Mouse (Mus musculus): ENCODE measurements around the gene Kmt5c. TPM values are rescaled to one million over a fixed set of nuclear protein-coding genes. Genes with fewer than 3 reads are reported as not detected.
A peak's percentile ranks its signal among the peaks of the same experiment; 100 is the strongest.

The Kmt5c gene
- polyA plus RNA-seq, 1 experiment from 2014 or later: 76.2 TPM

- peak overlapping the region; percentile 85 for H3K4me2 ChIP-seq (ENCODE audit: low read depth, severe bottlenecking)
- WGBS: 6% methylated on average over 4 of the region's 4 CpGs
- no peaks in the 10 kb centered on the region for H3K27me3 ChIP-seq (ENCODE audit: control insufficient read depth, insufficient read depth, low read length)
- H3K9ac ChIP-seq (ENCODE audit: low read length): peak overlapping the region; percentile 85
- H3K36me3 ChIP-seq (ENCODE audit: control insufficient read depth, insufficient read depth, low read length): peaks cover 7% of the 10 kb centered on the region
- peak overlapping the region; percentile 76 for H3K4me3 ChIP-seq (ENCODE audit: low read depth, low read length)
- no peak overlapping the region for H3K27ac ChIP-seq (replicated peaks; ENCODE audit: low read depth, low read length)
- no peak for ATAC-seq (ENCODE audit: insufficient number of reproducible peaks, low FRiP score, low TSS enrichment, low read depth)
- peak; percentile 42 for DNase-seq (ENCODE audit: low spot score)
- no peaks in the 10 kb centered on the region for H3K9me3 ChIP-seq (ENCODE audit: control insufficient read depth, low read length)
- peaks cover 6% of the 10 kb centered on the region for H3K4me1 ChIP-seq (ENCODE audit: control insufficient read depth, insufficient read depth, low read length)
These were observed 1.2 kb downstream of the Kmt5c start for GRCm38 (mm10) chr7:4741151-4741550.

DNA sequence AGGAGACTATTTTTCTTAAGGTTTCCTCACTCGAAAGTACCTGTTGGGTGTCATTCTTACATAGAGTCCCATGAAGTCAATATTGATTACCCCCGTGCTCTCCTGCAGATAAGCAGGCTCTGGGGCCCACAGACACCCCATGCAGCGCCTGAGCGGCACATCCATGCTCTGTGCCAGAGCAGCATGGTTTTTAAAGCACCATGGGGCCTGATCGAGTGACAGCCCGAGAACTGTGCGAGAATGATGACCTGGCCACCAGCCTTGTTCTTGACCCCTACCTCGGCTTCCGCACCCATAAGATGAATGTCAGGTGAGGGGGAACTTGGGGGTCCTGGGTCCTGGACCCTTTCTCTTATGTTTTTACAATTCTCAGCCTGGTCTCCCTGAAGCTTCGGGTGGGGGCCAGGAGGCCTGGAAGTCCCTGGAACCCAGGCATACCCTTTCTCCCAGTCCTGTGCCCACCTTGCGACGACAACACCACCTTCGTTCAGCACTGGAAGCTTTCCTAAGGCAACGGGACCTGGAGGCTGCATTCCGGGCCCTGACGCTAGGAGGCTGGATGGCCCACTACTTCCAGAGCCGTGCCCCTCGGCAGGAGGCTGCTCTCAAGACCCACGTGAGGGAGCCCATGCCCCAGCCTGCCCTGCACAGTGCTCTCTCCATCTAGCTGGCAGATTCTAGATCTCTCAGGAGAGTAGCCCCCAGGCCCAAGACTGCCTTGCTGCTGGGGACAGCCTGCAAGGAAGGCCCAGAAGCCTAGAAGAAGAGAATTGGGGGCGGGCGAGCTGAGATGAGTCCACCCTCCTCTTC is 2.0 kb downstream of the Kmt5c start:
- Histone ChIP-seq H3K9ac (ENCODE audit: low read length) (no peak overlapping the region), H3K9me3 (ENCODE audit: control insufficient read depth, low read length) (no peaks in the 10 kb centered on the region), H3K36me3 (ENCODE audit: control insufficient read depth, insufficient read depth, low read length) (peaks cover 9% of the 10 kb centered on the region), H3K4me2 (ENCODE audit: low read depth, severe bottlenecking) (peak overlapping the region; percentile 85; the same call in 1 of the 2 replicates), H3K4me3 (ENCODE audit: low read depth, low read length) (peak overlapping the region; percentile 76; the same call in 1 of the 2 replicates), H3K4me1 (ENCODE audit: control insufficient read depth, insufficient read depth, low read length) (peaks cover 6% of the 10 kb centered on the region), H3K27me3 (ENCODE audit: control insufficient read depth, insufficient read depth, low read length) (no peaks in the 10 kb centered on the region), H3K27ac (replicated peaks; ENCODE audit: low read depth, low read length) (no peak overlapping the region)
- 86% methylated on average over 21 of the region's 21 CpGs for WGBS
- no peak for DNase-seq (ENCODE audit: low spot score)
- ATAC-seq (ENCODE audit: insufficient number of reproducible peaks, low FRiP score, low TSS enrichment, low read depth): no peak

- Histone ChIP-seq H3K27ac (replicated peaks; ENCODE audit: low read depth, low read length) (no peak overlapping the region), H3K36me3 (ENCODE audit: control insufficient read depth, insufficient read depth, low read length) (peaks cover 9% of the 10 kb centered on the region), H3K4me1 (ENCODE audit: control insufficient read depth, insufficient read depth, low read length) (peaks cover 6% of the 10 kb centered on the region), H3K9ac (ENCODE audit: low read length) (no peak overlapping the region), H3K4me3 (ENCODE audit: low read depth, low read length) (no peak overlapping the region), H3K4me2 (ENCODE audit: low read depth, severe bottlenecking) (no peak overlapping the region), H3K27me3 (ENCODE audit: control insufficient read depth, insufficient read depth, low read length) (no peaks in the 10 kb centered on the region), H3K9me3 (ENCODE audit: control insufficient read depth, low read length) (no peaks in the 10 kb centered on the region)
- DNase-seq (ENCODE audit: low spot score) (no peak), ATAC-seq (ENCODE audit: insufficient number of reproducible peaks, low FRiP score, low TSS enrichment, low read depth) (no peak)
- WGBS: 90% methylated on average over 6 of the region's 6 CpGs
These were observed 2.5 kb downstream of the Kmt5c start for GRCm38 (mm10) chr7:4742482-4742819.

DNA sequence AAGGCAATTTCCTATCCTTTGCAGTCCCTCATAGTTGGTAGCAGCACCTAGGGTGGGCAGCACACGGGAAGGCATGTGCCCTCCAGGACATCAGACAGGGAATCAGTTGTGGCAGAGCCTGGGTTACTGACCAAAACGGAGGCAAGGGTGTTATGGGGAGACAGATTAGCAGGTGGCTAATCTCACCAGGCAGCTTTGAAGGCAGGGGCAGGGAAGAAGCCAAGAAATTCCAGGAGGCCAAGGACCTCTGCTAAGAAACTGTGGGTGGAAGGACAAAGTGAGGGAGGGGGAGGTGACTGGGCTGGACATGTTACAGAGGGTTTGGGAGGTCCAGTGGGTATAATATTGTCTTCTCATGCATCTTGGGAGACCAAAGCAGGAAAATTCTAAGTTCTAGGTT is 3.4 kb downstream of the Kmt5c start:
- Histone ChIP-seq H3K9ac (ENCODE audit: low read length) (no peak overlapping the region), H3K27ac (replicated peaks; ENCODE audit: low read depth, low read length) (no peak overlapping the region), H3K9me3 (ENCODE audit: control insufficient read depth, low read length) (no peaks in the 10 kb centered on the region), H3K4me3 (ENCODE audit: low read depth, low read length) (no peak overlapping the region), H3K4me1 (ENCODE audit: control insufficient read depth, insufficient read depth, low read length) (peaks cover 6% of the 10 kb centered on the region), H3K36me3 (ENCODE audit: control insufficient read depth, insufficient read depth, low read length) (peaks cover 9% of the 10 kb centered on the region), H3K4me2 (ENCODE audit: low read depth, severe bottlenecking) (no peak overlapping the region), H3K27me3 (ENCODE audit: control insufficient read depth, insufficient read depth, low read length) (no peaks in the 10 kb centered on the region)
- no peak for ATAC-seq (ENCODE audit: insufficient number of reproducible peaks, low FRiP score, low TSS enrichment, low read depth)
- no peak for DNase-seq (ENCODE audit: low spot score)
- WGBS: 73% methylated on average over 2 of the region's 2 CpGs

- H3K9ac ChIP-seq (ENCODE audit: low read length): no peak overlapping the region
- WGBS: 95% methylated on average over 6 of the region's 6 CpGs
- peaks cover 4% of the 10 kb centered on the region for H3K4me1 ChIP-seq (ENCODE audit: control insufficient read depth, insufficient read depth, low read length)
- H3K27me3 ChIP-seq (ENCODE audit: control insufficient read depth, insufficient read depth, low read length): no peaks in the 10 kb centered on the region
- H3K36me3 ChIP-seq (ENCODE audit: control insufficient read depth, insufficient read depth, low read length): peaks cover 9% of the 10 kb centered on the region
- ATAC-seq (ENCODE audit: insufficient number of reproducible peaks, low FRiP score, low TSS enrichment, low read depth) (no peak), DNase-seq (ENCODE audit: low spot score) (no peak)
- H3K4me2 ChIP-seq (ENCODE audit: low read depth, severe bottlenecking): no peak overlapping the region
- no peak overlapping the region for H3K4me3 ChIP-seq (ENCODE audit: low read depth, low read length)
- H3K27ac ChIP-seq (replicated peaks; ENCODE audit: low read depth, low read length): no peak overlapping the region
- no peaks in the 10 kb centered on the region for H3K9me3 ChIP-seq (ENCODE audit: control insufficient read depth, low read length)
These were observed 5.0 kb downstream of the Kmt5c start for GRCm38 (mm10) chr7:4744886-4745285.

- DNase-seq (ENCODE audit: low spot score): no peak
- no peak for ATAC-seq (ENCODE audit: insufficient number of reproducible peaks, low FRiP score, low TSS enrichment, low read depth)
- Histone ChIP-seq H3K27me3 (ENCODE audit: control insufficient read depth, insufficient read depth, low read length) (no peaks in the 10 kb centered on the region), H3K9ac (ENCODE audit: low read length) (no peak overlapping the region), H3K9me3 (ENCODE audit: control insufficient read depth, low read length) (no peaks in the 10 kb centered on the region), H3K4me1 (ENCODE audit: control insufficient read depth, insufficient read depth, low read length) (peaks cover 4% of the 10 kb centered on the region), H3K27ac (replicated peaks; ENCODE audit: low read depth, low read length) (no peak overlapping the region), H3K4me3 (ENCODE audit: low read depth, low read length) (no peak overlapping the region), H3K4me2 (ENCODE audit: low read depth, severe bottlenecking) (no peak overlapping the region), H3K36me3 (ENCODE audit: control insufficient read depth, insufficient read depth, low read length) (peaks cover 9% of the 10 kb centered on the region)
- WGBS: 88% methylated on average over 22 of the region's 22 CpGs
These were observed 6.5 kb downstream of the Kmt5c start for GRCm38 (mm10) chr7:4746326-4746980.

GRCm38 (mm10) chr7:4747156-4747899 is 7.4 kb downstream of the Kmt5c start:
- DNase-seq (ENCODE audit: low spot score) (no peak), ATAC-seq (ENCODE audit: insufficient number of reproducible peaks, low FRiP score, low TSS enrichment, low read depth) (no peak)
- Histone ChIP-seq H3K36me3 (ENCODE audit: control insufficient read depth, insufficient read depth, low read length) (peaks cover 9% of the 10 kb centered on the region), H3K4me3 (ENCODE audit: low read depth, low read length) (no peak overlapping the region), H3K27ac (replicated peaks; ENCODE audit: low read depth, low read length) (no peak overlapping the region), H3K4me1 (ENCODE audit: control insufficient read depth, insufficient read depth, low read length) (peaks cover 7% of the 10 kb centered on the region), H3K4me2 (ENCODE audit: low read depth, severe bottlenecking) (no peak overlapping the region), H3K9me3 (ENCODE audit: control insufficient read depth, low read length) (no peaks in the 10 kb centered on the region), H3K9ac (ENCODE audit: low read length) (no peak overlapping the region), H3K27me3 (ENCODE audit: control insufficient read depth, insufficient read depth, low read length) (no peaks in the 10 kb centered on the region)
- 59% methylated on average over 9 of the region's 9 CpGs for WGBS

DNA sequence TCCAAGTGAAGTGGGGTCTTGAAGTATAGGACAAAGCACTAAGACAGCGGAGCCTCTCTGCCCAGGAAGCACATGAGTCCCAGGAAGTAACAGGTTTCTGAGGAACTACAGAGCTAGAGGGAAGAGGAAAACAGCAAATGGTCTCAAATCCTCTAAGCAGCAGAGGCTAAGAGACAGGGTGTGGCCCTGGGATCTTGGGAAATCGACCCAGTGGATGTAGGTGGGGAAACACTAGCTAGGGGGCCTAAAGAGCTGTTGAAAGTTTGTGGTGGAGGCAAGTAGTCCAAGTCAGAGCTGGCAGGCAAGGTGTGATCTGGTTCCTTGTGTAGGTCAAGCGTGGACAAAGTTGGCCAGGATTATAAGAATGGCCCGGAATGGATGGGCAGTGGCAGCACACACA is 8.4 kb downstream of the Kmt5c start:
- Histone ChIP-seq H3K27me3 (ENCODE audit: control insufficient read depth, insufficient read depth, low read length) (no peaks in the 10 kb centered on the region), H3K4me1 (ENCODE audit: control insufficient read depth, insufficient read depth, low read length) (peaks cover 9% of the 10 kb centered on the region), H3K27ac (replicated peaks; ENCODE audit: low read depth, low read length) (no peak overlapping the region), H3K4me2 (ENCODE audit: low read depth, severe bottlenecking) (no peak overlapping the region), H3K4me3 (ENCODE audit: low read depth, low read length) (no peak overlapping the region), H3K9ac (ENCODE audit: low read length) (no peak overlapping the region), H3K9me3 (ENCODE audit: control insufficient read depth, low read length) (no peaks in the 10 kb centered on the region), H3K36me3 (ENCODE audit: control insufficient read depth, insufficient read depth, low read length) (peaks cover 3% of the 10 kb centered on the region)
- WGBS: 74% methylated on average over 4 of the region's 4 CpGs
- no peak for ATAC-seq (ENCODE audit: insufficient number of reproducible peaks, low FRiP score, low TSS enrichment, low read depth)
- DNase-seq (ENCODE audit: low spot score): no peak

Data from limb, embryonic 11.5 days (tissue).